Mouse (Mus musculus) C2C12 (cell line): Measurements from ENCODE around the gene Slc25a48. TPM values are rescaled to one million over a fixed set of nuclear protein-coding genes. Genes with fewer than 3 reads are reported as not detected.

Experiments used
- H3K27me3 ChIP-seq: one replicate; pipeline ENCODE4 v1.6.1; 2011; ENCODE audit not compliant: control insufficient read depth, insufficient read depth, insufficient read length
- H3K36me3 ChIP-seq: one replicate; pipeline ENCODE4 v1.6.1; 2011; ENCODE audit not compliant: control insufficient read depth, insufficient read depth
- H3K4me3 ChIP-seq: one replicate; pipeline ENCODE4 v1.5.1; 2011; ENCODE audit warnings: mild to moderate bottlenecking, control low read depth; ENCODE audit not compliant: poor library complexity, insufficient read depth, severe bottlenecking
- H3K79me2 ChIP-seq: one replicate; pipeline ENCODE4 v1.6.1; 2011; ENCODE audit not compliant: control insufficient read depth, insufficient read depth
- H3K79me3 ChIP-seq: one replicate; pipeline ENCODE4 v1.6.1; 2011; ENCODE audit warnings: low read depth, control low read depth
- H3ac ChIP-seq: one replicate; pipeline ENCODE3; 2011; ENCODE audit warnings: low read depth; ENCODE audit not compliant: control insufficient read depth, insufficient read length
- CEBPB ChIP-seq: IDR thresholded peaks from one replicate; pipeline ENCODE4 v1.6.1; 2011; ENCODE audit warnings: low read depth, mild to moderate bottlenecking, control low read depth, moderate library complexity
- CTCF ChIP-seq: IDR thresholded peaks from one replicate; pipeline ENCODE4 v1.5.1; 2011; ENCODE audit not compliant: control insufficient read depth, insufficient read depth, insufficient read length
- FOSL1 ChIP-seq: IDR thresholded peaks from one replicate; pipeline ENCODE4 v1.8.0; 2011; ENCODE audit warnings: mild to moderate bottlenecking, low read length; ENCODE audit not compliant: poor library complexity, insufficient read depth, severe bottlenecking
- MAX ChIP-seq: IDR thresholded peaks from one replicate; pipeline ENCODE4 v1.6.1; 2011; ENCODE audit warnings: mild to moderate bottlenecking, control low read depth
- MYOD1 ChIP-seq: IDR thresholded peaks from one replicate; pipeline ENCODE4 v1.6.1; 2011; ENCODE audit warnings: low read depth; ENCODE audit not compliant: control insufficient read depth, insufficient read length
- MYOG ChIP-seq: IDR thresholded peaks from one replicate; pipeline ENCODE4 v1.6.1; 2011; ENCODE audit not compliant: control insufficient read depth, insufficient read length; ENCODE audit errors: extremely low read depth
- USF1 ChIP-seq: IDR thresholded peaks from one replicate; pipeline ENCODE4 v1.6.1; 2011; ENCODE audit warnings: low read depth, mild to moderate bottlenecking, control low read depth, moderate library complexity
- polyA plus RNA-seq: library from polyadenylated mRNA; unstranded; fragments of >200 nt; fragmentation: generic; extraction: Trizol; gene quantifications from one replicate; pipeline ENCODE4 v1.2.1, GENCODE M21; 2012; ENCODE audit warnings: missing spikeins

Gene Slc25a48
- polyA plus RNA-seq, 1 experiment, result 0.05 TPM

DNA sequence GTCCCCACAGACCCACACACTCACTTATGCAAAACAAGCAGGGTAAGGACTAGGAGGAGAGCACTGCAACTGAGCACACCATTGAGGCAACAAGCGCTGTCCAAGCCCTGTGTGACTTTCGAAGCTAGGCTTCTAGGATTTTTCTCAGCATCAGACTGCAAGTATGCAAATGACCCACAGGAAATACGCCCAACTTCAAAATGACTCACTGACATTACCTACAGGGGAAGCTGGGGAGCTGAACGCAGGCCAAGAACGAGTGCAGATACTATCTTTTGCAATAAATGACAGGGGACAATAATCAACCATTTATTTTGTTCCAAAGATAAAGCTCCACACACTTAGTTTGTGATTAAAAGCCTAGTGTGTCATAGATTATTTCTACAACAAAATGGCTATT lies 49.9 kb downstream of the Slc25a48 start:
- TF ChIP-seq CTCF, result no peak
- no peak for TF ChIP-seq MYOG
- no peak for TF ChIP-seq FOSL1
- no peak for TF ChIP-seq MYOD1
- TF ChIP-seq CEBPB, result no peak
- no peak for TF ChIP-seq USF1
- no peak for TF ChIP-seq MAX
- H3K79me2 ChIP-seq, result no peaks in the 10 kb centered on the region
- no peak overlapping the region for H3ac ChIP-seq
- H3K27me3 ChIP-seq, result peaks cover 11% of the 10 kb centered on the region
- no peaks in the 10 kb centered on the region for H3K36me3 ChIP-seq
- H3K4me3 ChIP-seq, result no peak overlapping the region
- H3K79me3 ChIP-seq, result no peaks in the 10 kb centered on the region

GRCm38 (mm10) chr13:56494440-56494839 lies 56.3 kb downstream of the Slc25a48 start:
- Histone ChIP-seq H3K4me3 (no peak overlapping the region), H3ac (no peak overlapping the region), H3K79me2 (no peaks in the 10 kb centered on the region), H3K27me3 (no peaks in the 10 kb centered on the region), H3K36me3 (no peaks in the 10 kb centered on the region), H3K79me3 (no peaks in the 10 kb centered on the region)
- TF ChIP-seq MYOG (no peak), MAX (no peak), CTCF (no peak), MYOD1 (no peak), CEBPB (no peak), FOSL1 (no peak), USF1 (no peak)

- Histone ChIP-seq H3ac (no peak overlapping the region), H3K4me3 (no peak overlapping the region), H3K79me2 (no peaks in the 10 kb centered on the region), H3K27me3 (peaks cover 15% of the 10 kb centered on the region), H3K36me3 (no peaks in the 10 kb centered on the region), H3K79me3 (no peaks in the 10 kb centered on the region)
- TF ChIP-seq USF1 (no peak), MYOG (no peak), MYOD1 (no peak), CEBPB (no peak), CTCF (no peak), FOSL1 (no peak), MAX (no peak)
These were observed 62.0 kb downstream of the Slc25a48 start for GRCm38 (mm10) chr13:56500132-56500531.

DNA sequence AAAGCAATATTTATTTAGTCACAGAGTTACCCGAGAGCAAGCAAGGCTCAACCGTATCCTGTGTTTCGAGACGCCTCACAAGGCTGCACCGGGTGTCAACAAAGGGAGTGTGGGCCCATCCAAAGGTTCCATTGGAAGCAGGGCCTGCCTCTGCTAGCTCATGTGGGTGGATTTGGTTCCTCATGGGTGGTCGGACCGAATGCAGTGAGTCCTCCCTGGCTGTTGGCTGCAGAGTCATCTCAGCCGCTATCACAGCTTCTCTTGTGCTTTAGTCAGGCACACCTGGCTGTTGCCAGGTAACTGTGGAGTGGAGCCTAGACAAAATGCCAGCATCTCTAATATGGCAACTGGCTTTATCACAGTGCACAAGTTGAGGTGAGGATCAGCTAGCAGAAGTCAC lies 62.5 kb downstream of the Slc25a48 start:
- Histone ChIP-seq H3K27me3 (peaks cover 18% of the 10 kb centered on the region), H3K79me3 (no peaks in the 10 kb centered on the region), H3K79me2 (no peaks in the 10 kb centered on the region), H3K36me3 (no peaks in the 10 kb centered on the region), H3K4me3 (no peak overlapping the region), H3ac (no peak overlapping the region)
- TF ChIP-seq CEBPB (no peak), CTCF (no peak), MAX (no peak), FOSL1 (no peak), USF1 (no peak), MYOD1 (no peak), MYOG (no peak)

GRCm38 (mm10) chr13:56501866-56502420 lies 63.8 kb downstream of the Slc25a48 start:
- H3K27me3 ChIP-seq, result peaks cover 18% of the 10 kb centered on the region
- no peak for TF ChIP-seq USF1
- no peak for TF ChIP-seq CEBPB
- TF ChIP-seq CTCF, result no peak
- TF ChIP-seq MAX, result no peak
- TF ChIP-seq FOSL1, result no peak
- no peak for TF ChIP-seq MYOD1
- no peak for TF ChIP-seq MYOG
- no peaks in the 10 kb centered on the region for H3K79me2 ChIP-seq
- H3K4me3 ChIP-seq, result no peak overlapping the region
- H3K36me3 ChIP-seq, result no peaks in the 10 kb centered on the region
- H3K79me3 ChIP-seq, result no peaks in the 10 kb centered on the region
- H3ac ChIP-seq, result no peak overlapping the region
